Mouse (Mus musculus) splenic B cell, adult 2 months (primary cell): ENCODE results near the gene Uqcc1.

Source experiments
- DNase-seq: peaks from one replicate; pipeline ENCODE4 v3.0.0-alpha.2; 2011; ENCODE audit warnings: low read depth, low spot score
- H3K27me3 ChIP-seq: 2 replicates; pipeline ENCODE4 v1.6.1; 2012; ENCODE audit warnings: mild to moderate bottlenecking, low read length, moderate library complexity, mixed read lengths; ENCODE audit not compliant: control insufficient read depth, poor library complexity, insufficient read depth, severe bottlenecking
- H3K36me3 ChIP-seq: 2 replicates; pipeline ENCODE4 v1.6.1; 2012; ENCODE audit warnings: mild to moderate bottlenecking, low read length, moderate library complexity, mixed read lengths; ENCODE audit not compliant: control insufficient read depth, poor library complexity, insufficient read depth, severe bottlenecking

Gene Uqcc1

GRCm38 (mm10) chr2:155894307-155895045 lies 35.6 kb downstream of the Uqcc1 start:
- H3K36me3 ChIP-seq = peaks cover 6% of the 10 kb centered on the region
- no peaks in the 10 kb centered on the region for H3K27me3 ChIP-seq
- no peak for DNase-seq

GRCm38 (mm10) chr2:155886776-155887175 lies 43.3 kb downstream of the Uqcc1 start:
- no peaks in the 10 kb centered on the region for H3K27me3 ChIP-seq
- H3K36me3 ChIP-seq = peaks cover 8% of the 10 kb centered on the region
- no peak for DNase-seq

GRCm38 (mm10) chr2:155885271-155885697 lies 44.8 kb downstream of the Uqcc1 start:
- H3K36me3 ChIP-seq = peaks cover 8% of the 10 kb centered on the region
- DNase-seq = no peak
- no peaks in the 10 kb centered on the region for H3K27me3 ChIP-seq

- H3K27me3 ChIP-seq = no peaks in the 10 kb centered on the region
- peaks cover 14% of the 10 kb centered on the region for H3K36me3 ChIP-seq
- DNase-seq = no peak
Observed at GRCm38 (mm10) chr2:155882087-155882486, 48.0 kb downstream of the Uqcc1 start.

- peaks cover 7% of the 10 kb centered on the region for H3K36me3 ChIP-seq
- no peak for DNase-seq
Observed at GRCm38 (mm10) chr2:155878964-155879876, 50.9 kb downstream of the Uqcc1 start.

GRCm38 (mm10) chr2:155873636-155874035 lies 56.5 kb downstream of the Uqcc1 start:
- Histone ChIP-seq H3K36me3 (peaks cover 2% of the 10 kb centered on the region; the same call in 1 of the 2 replicates), H3K27me3 (no peaks in the 10 kb centered on the region)
- DNase-seq = no peak

More at GRCm38 (mm10) chr2:155878964-155879876, 50.9 kb downstream of the Uqcc1 start:
- H3K27me3 ChIP-seq = no peaks in the 10 kb centered on the region

GRCm38 (mm10) chr2:155872930-155873507 lies 57.1 kb downstream of the Uqcc1 start:
- no peak for DNase-seq
- Histone ChIP-seq H3K27me3 (no peaks in the 10 kb centered on the region), H3K36me3 (peaks cover 2% of the 10 kb centered on the region; the same call in 1 of the 2 replicates)

GRCm38 (mm10) chr2:155872486-155872885 lies 57.6 kb downstream of the Uqcc1 start:
- H3K36me3 ChIP-seq = no peaks in the 10 kb centered on the region; the same call in 1 of the 2 replicates
- no peaks in the 10 kb centered on the region for H3K27me3 ChIP-seq
- DNase-seq = no peak

- no peaks in the 10 kb centered on the region; the same call in 1 of the 2 replicates for H3K36me3 ChIP-seq
- H3K27me3 ChIP-seq = no peaks in the 10 kb centered on the region
- no peak for DNase-seq
Observed at GRCm38 (mm10) chr2:155869772-155870171, 60.3 kb downstream of the Uqcc1 start.

- DNase-seq = no peak
- H3K36me3 ChIP-seq = no peaks in the 10 kb centered on the region
- H3K27me3 ChIP-seq = no peaks in the 10 kb centered on the region
Observed at GRCm38 (mm10) chr2:155868320-155868719, 61.8 kb downstream of the Uqcc1 start.

GRCm38 (mm10) chr2:155863301-155863867 lies 66.7 kb downstream of the Uqcc1 start:
- no peak for DNase-seq
- Histone ChIP-seq H3K27me3 (no peaks in the 10 kb centered on the region), H3K36me3 (no peaks in the 10 kb centered on the region)

GRCm38 (mm10) chr2:155862573-155863300 lies 67.4 kb downstream of the Uqcc1 start:
- DNase-seq = no peak
- H3K27me3 ChIP-seq = no peaks in the 10 kb centered on the region
- H3K36me3 ChIP-seq = no peaks in the 10 kb centered on the region

- no peak for DNase-seq
- Histone ChIP-seq H3K36me3 (no peaks in the 10 kb centered on the region; the same call in 1 of the 2 replicates), H3K27me3 (no peaks in the 10 kb centered on the region)
Observed at GRCm38 (mm10) chr2:155861581-155861980, 68.5 kb downstream of the Uqcc1 start.

- Histone ChIP-seq H3K36me3 (no peaks in the 10 kb centered on the region; the same call in 1 of the 2 replicates), H3K27me3 (no peaks in the 10 kb centered on the region)
- DNase-seq = no peak
Observed at GRCm38 (mm10) chr2:155860102-155860501, 70.0 kb downstream of the Uqcc1 start.
